Mouse (Mus musculus) G1E (cell line): ENCODE results near the gene Tubb3. TPM values are rescaled to one million over a fixed set of nuclear protein-coding genes. Genes with fewer than 3 reads are reported as not detected.

Experiments used
- ATAC-seq: 2 replicates; pipeline ENCODE4 v1.8.0; 2016; ENCODE audit warnings: mild to moderate bottlenecking; ENCODE audit not compliant: insufficient number of reproducible peaks, poor library complexity, low FRiP score, severe bottlenecking; ENCODE audit errors: extremely low read depth
- DNase-seq: peaks from one replicate; pipeline ENCODE4 v3.0.0; 2012; ENCODE audit warnings: low spot score
- H3K27me3 ChIP-seq: 2 replicates; pipeline ENCODE4 v1.6.1; 2012; ENCODE audit warnings: mild to moderate bottlenecking, low read length, inconsistent platforms; ENCODE audit not compliant: insufficient read depth
- H3K36me3 ChIP-seq: replicated peaks from 2 replicates; pipeline ENCODE3; 2012; ENCODE audit warnings: mild to moderate bottlenecking, inconsistent platforms
- H3K4me1 ChIP-seq: 2 replicates; pipeline ENCODE4 v1.6.1; 2012; ENCODE audit warnings: low read depth, low read length, inconsistent platforms, mixed read lengths; ENCODE audit not compliant: insufficient read depth
- H3K4me3 ChIP-seq: 2 replicates; pipeline ENCODE4 v1.5.1; 2012; ENCODE audit warnings: low read depth, mild to moderate bottlenecking, inconsistent platforms, low read length, moderate library complexity, mixed read lengths
- H3K9me3 ChIP-seq: replicated peaks from 2 replicates; pipeline ENCODE4 v1.6.1; 2012; ENCODE audit warnings: inconsistent platforms
- CTCF ChIP-seq: IDR thresholded peaks from 2 replicates; pipeline ENCODE4 v1.5.1; 2012; ENCODE audit warnings: low read depth, low read length, inconsistent platforms, mixed read lengths
- GATA1 ChIP-seq: IDR thresholded peaks from 2 replicates; pipeline ENCODE4 v1.6.1; 2012; ENCODE audit warnings: borderline replicate concordance, low read length, inconsistent platforms, mixed read lengths
- GATA2 ChIP-seq: IDR thresholded peaks from 2 replicates; pipeline ENCODE4 v1.6.1; 2012; ENCODE audit warnings: low read depth, low read length, inconsistent platforms, borderline replicate concordance
- POLR2AphosphoS5 ChIP-seq: IDR thresholded peaks from 2 replicates; pipeline ENCODE4 v1.6.1; 2012; ENCODE audit warnings: low read depth, low read length, inconsistent platforms; ENCODE audit not compliant: insufficient replicate concordance
- TAL1 ChIP-seq: conservative IDR thresholded peaks from 2 replicates; pipeline ENCODE4 v1.6.1; 2012; ENCODE audit warnings: low read depth, low read length, inconsistent platforms, mixed read lengths
- polyA plus RNA-seq: library from polyadenylated mRNA; stranded (reverse); fragments of >175 nt; gene quantifications from 2 replicates; pipeline ENCODE4 v1.2.3, GENCODE M21; 2012
- total RNA-seq, 2 experiments: library from RNA; stranded (forward) in 1 of 2; stranded (reverse) in 1 of 2; fragments of 200-1000 nt in 1 of 2; fragments of >200 nt in 1 of 2; fragmentation: Nextera tagmentation in 1 of 2; gene quantifications; 2 replicates each; pipeline ENCODE4 v1.2.3; 2014 to 2017

The Tubb3 gene
- total and polyA plus RNA-seq, 3 experiments = 0.22 to 0.71 TPM; not detected in 1

GRCm38 (mm10) chr8:123416944-123417555 lies 5.8 kb downstream of the Tubb3 start:
- peak; percentile 0 for DNase-seq
- peaks cover 41% of the 10 kb centered on the region for H3K4me1 ChIP-seq
- H3K9me3 ChIP-seq = no peaks in the 10 kb centered on the region
- peaks cover 31% of the 10 kb centered on the region for H3K27me3 ChIP-seq
- ATAC-seq = no peak
- TF ChIP-seq TAL1 (no peak), POLR2AphosphoS5 (no peak), GATA1 (no peak), CTCF (no peak), GATA2 (no peak)
- peak overlapping the region; percentile 20; the same call in 1 of the 2 replicates for H3K4me3 ChIP-seq
- no peaks in the 10 kb centered on the region for H3K36me3 ChIP-seq

GRCm38 (mm10) chr8:123419711-123420110 lies 8.5 kb downstream of the Tubb3 start:
- TF ChIP-seq GATA2 (no peak), POLR2AphosphoS5 (no peak), TAL1 (no peak), CTCF (no peak), GATA1 (no peak)
- ATAC-seq (no peak), DNase-seq (no peak)
- Histone ChIP-seq H3K27me3 (peaks cover 16% of the 10 kb centered on the region), H3K4me1 (peaks cover 33% of the 10 kb centered on the region), H3K36me3 (no peaks in the 10 kb centered on the region), H3K4me3 (no peak overlapping the region), H3K9me3 (no peaks in the 10 kb centered on the region)

GRCm38 (mm10) chr8:123420525-123421281 lies 9.5 kb downstream of the Tubb3 start:
- no peak for TF ChIP-seq GATA1
- no peak for TF ChIP-seq POLR2AphosphoS5
- TF ChIP-seq CTCF = no peak
- TF ChIP-seq TAL1 = no peak
- no peak for TF ChIP-seq GATA2
- Histone ChIP-seq H3K4me1 (peaks cover 33% of the 10 kb centered on the region), H3K9me3 (no peaks in the 10 kb centered on the region), H3K27me3 (peaks cover 20% of the 10 kb centered on the region), H3K4me3 (no peak overlapping the region), H3K36me3 (no peaks in the 10 kb centered on the region)
- DNase-seq (no peak), ATAC-seq (no peak)

GRCm38 (mm10) chr8:123421325-123421724 lies 10.1 kb downstream of the Tubb3 start:
- no peaks in the 10 kb centered on the region for H3K36me3 ChIP-seq
- peaks cover 33% of the 10 kb centered on the region for H3K4me1 ChIP-seq
- peaks cover 20% of the 10 kb centered on the region for H3K27me3 ChIP-seq
- H3K4me3 ChIP-seq = no peak overlapping the region
- TF ChIP-seq GATA2 (no peak), TAL1 (no peak)
- no peaks in the 10 kb centered on the region for H3K9me3 ChIP-seq
- no peak for ATAC-seq
- peak; percentile 0 for DNase-seq

GRCm38 (mm10) chr8:123422056-123422780 lies 11.0 kb downstream of the Tubb3 start:
- peak; percentile 57 for ATAC-seq
- H3K27me3 ChIP-seq = peaks cover 20% of the 10 kb centered on the region
- DNase-seq = peak; percentile 67
- no peaks in the 10 kb centered on the region for H3K9me3 ChIP-seq
- H3K36me3 ChIP-seq = no peaks in the 10 kb centered on the region
- TF ChIP-seq TAL1 (no peak), GATA1 (no peak), GATA2 (no peak), POLR2AphosphoS5 (no peak), CTCF (peak; percentile 51)
- peaks cover 24% of the 10 kb centered on the region for H3K4me1 ChIP-seq
- peak overlapping the region; percentile 52; the same call in 1 of the 2 replicates for H3K4me3 ChIP-seq

- H3K36me3 ChIP-seq = no peaks in the 10 kb centered on the region
- peak; percentile 0 for DNase-seq
- peaks cover 21% of the 10 kb centered on the region for H3K4me1 ChIP-seq
- peaks cover 20% of the 10 kb centered on the region for H3K27me3 ChIP-seq
- TF ChIP-seq GATA2 = no peak
- no peak overlapping the region for H3K4me3 ChIP-seq
- no peak for ATAC-seq
- no peaks in the 10 kb centered on the region for H3K9me3 ChIP-seq
Measured at GRCm38 (mm10) chr8:123422781-123423159, 11.5 kb downstream of the Tubb3 start.
